Mouse (Mus musculus) brown adipose tissue, adult 24 weeks (tissue): ENCODE measurements around the gene Pigq. TPM values are rescaled to one million over a fixed set of nuclear protein-coding genes. Genes with fewer than 3 reads are reported as not detected.

Experiments
- H3K27ac ChIP-seq: fragments of 200-500 bp; replicated peaks from 2 replicates; pipeline ENCODE4 v1.5.1; 2012; ENCODE audit warnings: low read depth, mild to moderate bottlenecking, low read length
- H3K4me1 ChIP-seq: fragments of 200-500 bp; 2 replicates; pipeline ENCODE4 v1.6.1; 2012; ENCODE audit warnings: low read length, mixed read lengths; ENCODE audit not compliant: control insufficient read depth, insufficient read depth, insufficient read length
- H3K4me3 ChIP-seq: fragments of 200-500 bp; 2 replicates; pipeline ENCODE4 v1.5.1; 2012; ENCODE audit warnings: low read depth, mild to moderate bottlenecking, low read length, moderate library complexity; ENCODE audit not compliant: insufficient read depth
- polyA plus RNA-seq: library from polyadenylated mRNA; stranded (reverse); fragments of >200 nt; gene quantifications from 2 replicates; pipeline ENCODE4 v1.2.4, GENCODE M21; 2012; ENCODE audit not compliant: missing spikeins, insufficient read depth, insufficient read length

Pigq gene
- polyA plus RNA-seq, 1 experiment: 109 TPM

- H3K4me1 ChIP-seq: peaks cover 16% of the 10 kb centered on the region
These were observed 25.5 kb downstream of the Pigq start, which contains the start of gene Rab40c for GRCm38 (mm10) chr17:25919144-25919785. Gene Rab40c, minus strand, starts transcription at chr17:25919727.

GRCm38 (mm10) chr17:25918037-25918750, 26.5 kb downstream of the Pigq start:
- no peak overlapping the region for H3K27ac ChIP-seq
- H3K4me1 ChIP-seq: peaks cover 17% of the 10 kb centered on the region
- peak overlapping the region; percentile 83 for H3K4me3 ChIP-seq

More at GRCm38 (mm10) chr17:25919144-25919785, 25.5 kb downstream of the Pigq start, which contains the start of gene Rab40c:
- peak within 1 kb of the TSS; percentile 83 for H3K4me3 ChIP-seq
- H3K27ac ChIP-seq: peak within 1 kb of the TSS; percentile 96

GRCm38 (mm10) chr17:25916931-25917647, 27.6 kb downstream of the Pigq start:
- Histone ChIP-seq H3K27ac (no peak overlapping the region), H3K4me3 (no peak overlapping the region), H3K4me1 (peaks cover 19% of the 10 kb centered on the region)

GRCm38 (mm10) chr17:25914295-25914694, 30.4 kb downstream of the Pigq start:
- Histone ChIP-seq H3K4me1 (peaks cover 23% of the 10 kb centered on the region), H3K27ac (peak overlapping the region; percentile 74), H3K4me3 (no peak overlapping the region)

- H3K4me1 ChIP-seq: peaks cover 23% of the 10 kb centered on the region
- peak overlapping the region; percentile 39 for H3K4me3 ChIP-seq
- peak overlapping the region; percentile 83 for H3K27ac ChIP-seq
These were observed 30.9 kb downstream of the Pigq start for GRCm38 (mm10) chr17:25913877-25914275.

- peak overlapping the region; percentile 83 for H3K27ac ChIP-seq
- peak overlapping the region; percentile 39 for H3K4me3 ChIP-seq
- peaks cover 21% of the 10 kb centered on the region for H3K4me1 ChIP-seq
These were observed 31.4 kb downstream of the Pigq start for GRCm38 (mm10) chr17:25913186-25913876.

- Histone ChIP-seq H3K4me1 (peaks cover 14% of the 10 kb centered on the region; the same call in 1 of the 2 replicates), H3K4me3 (no peak overlapping the region), H3K27ac (peak overlapping the region; percentile 26)
These were observed 32.9 kb downstream of the Pigq start for GRCm38 (mm10) chr17:25911816-25912215.

GRCm38 (mm10) chr17:25907640-25908039, 37.1 kb downstream of the Pigq start:
- Histone ChIP-seq H3K4me1 (0 out of 2 replicates have a peak, but pooled peaks cover 7% of the 10 kb centered on the region), H3K27ac (no peak overlapping the region)

GRCm38 (mm10) chr17:25903061-25903460, 41.7 kb downstream of the Pigq start:
- no peak overlapping the region for H3K4me3 ChIP-seq
- H3K27ac ChIP-seq: no peak overlapping the region
- H3K4me1 ChIP-seq: no peaks in the 10 kb centered on the region

More at GRCm38 (mm10) chr17:25907640-25908039, 37.1 kb downstream of the Pigq start:
- no peak overlapping the region for H3K4me3 ChIP-seq

GRCm38 (mm10) chr17:25900193-25900592, 44.5 kb downstream of the Pigq start:
- H3K27ac ChIP-seq: no peak overlapping the region
- H3K4me3 ChIP-seq: no peak overlapping the region

GRCm38 (mm10) chr17:25895891-25896290, 48.8 kb downstream of the Pigq start:
- H3K27ac ChIP-seq: no peak overlapping the region
- H3K4me3 ChIP-seq: no peak overlapping the region
- H3K4me1 ChIP-seq: no peaks in the 10 kb centered on the region

More at GRCm38 (mm10) chr17:25900193-25900592, 44.5 kb downstream of the Pigq start:
- no peaks in the 10 kb centered on the region for H3K4me1 ChIP-seq

GRCm38 (mm10) chr17:25895415-25895814, 49.3 kb downstream of the Pigq start:
- H3K27ac ChIP-seq: no peak overlapping the region
- H3K4me1 ChIP-seq: no peaks in the 10 kb centered on the region
- no peak overlapping the region for H3K4me3 ChIP-seq

GRCm38 (mm10) chr17:25893975-25894617, 50.6 kb downstream of the Pigq start:
- Histone ChIP-seq H3K27ac (no peak overlapping the region), H3K4me3 (no peak overlapping the region), H3K4me1 (no peaks in the 10 kb centered on the region)

- H3K4me3 ChIP-seq: no peak overlapping the region
- no peak overlapping the region for H3K27ac ChIP-seq
- H3K4me1 ChIP-seq: no peaks in the 10 kb centered on the region
These were observed 55.9 kb downstream of the Pigq start for GRCm38 (mm10) chr17:25888837-25889236.
